Mouse (Mus musculus) embryonic facial prominence, embryonic 14.5 days (tissue): Measurements from ENCODE around the gene Nthl1. TPM values are rescaled to one million over a fixed set of nuclear protein-coding genes. Genes with fewer than 3 reads are reported as not detected.
A peak's percentile ranks its signal among the peaks of the same experiment; 100 is the strongest.

Experiments used
- ATAC-seq: fragments of 200-750 bp; cut with Nextera tagmentation; 2 replicates; pipeline ENCODE4 v1.8.0; 2017; ENCODE audit warnings: low read depth, moderate number of reproducible peaks, moderate TSS enrichment
- DNase-seq: peaks from one replicate; pipeline ENCODE4 v3.0.0-alpha.2; 2015; ENCODE audit warnings: low spot score
- H3K27ac ChIP-seq: fragments of 300-500 bp; sonication (generic); replicated peaks from 2 replicates; pipeline ENCODE4 v1.5.1; 2014; ENCODE audit warnings: low read depth, mild to moderate bottlenecking, low read length, moderate library complexity
- H3K27me3 ChIP-seq: fragments of 300-500 bp; sonication (generic); replicated peaks from 2 replicates; pipeline ENCODE4 v1.6.1; 2014; ENCODE audit warnings: low read length; ENCODE audit not compliant: control insufficient read depth, insufficient read depth
- H3K36me3 ChIP-seq: fragments of 300-500 bp; sonication (generic); 2 replicates; pipeline ENCODE4 v1.6.1; 2014; ENCODE audit warnings: low read length, mixed read lengths; ENCODE audit not compliant: control insufficient read depth, insufficient read depth
- H3K4me1 ChIP-seq: fragments of 300-500 bp; sonication (generic); 2 replicates; pipeline ENCODE4 v1.6.1; 2014; ENCODE audit warnings: antibody characterized with exemption, low read length; ENCODE audit not compliant: control insufficient read depth, insufficient read depth
- H3K4me2 ChIP-seq: fragments of 300-500 bp; sonication (generic); 2 replicates; pipeline ENCODE4 v1.6.1; 2014; ENCODE audit warnings: low read depth, mild to moderate bottlenecking, low read length, moderate library complexity, mixed read lengths
- H3K4me3 ChIP-seq: fragments of 300-500 bp; sonication (generic); 2 replicates; pipeline ENCODE4 v1.5.1; 2014; ENCODE audit warnings: low read depth, mild to moderate bottlenecking, low read length
- H3K9ac ChIP-seq: fragments of 300-500 bp; sonication (generic); 2 replicates; pipeline ENCODE4 v1.6.1; 2014; ENCODE audit warnings: low read depth, mild to moderate bottlenecking, low read length, moderate library complexity, mixed read lengths
- H3K9me3 ChIP-seq: fragments of 300-500 bp; sonication (generic); 2 replicates; pipeline ENCODE4 v1.6.1; 2016; ENCODE audit warnings: low read length; ENCODE audit not compliant: control insufficient read depth
- WGBS: fragments of 180-500 bp; shearing (Covaris S2); extraction: QIAGEN DNeasy Blood & Tissue Kit; methylation state at CpG from one replicate; pipeline ENCODE4 v1.1.7; 2014; 5-methylcytosine and 5-hydroxymethylcytosine counted together
- microRNA-seq: library from miRNA; unstranded; fragments of <30 nt; microRNA quantifications from one replicate; pipeline ENCODE4, GENCODE M21; 2016; ENCODE audit warnings: borderline number of aligned reads
- polyA plus RNA-seq: library from polyadenylated mRNA; unstranded; fragments of >200 nt; fragmentation: Nextera tagmentation; extraction: Ambion mirVana; gene quantifications from 2 replicates; pipeline ENCODE4 v1.2.1, GENCODE M21; 2014

Gene Nthl1
- polyA plus RNA-seq, 1 experiment from 2014 or later: 16.8 TPM

DNA sequence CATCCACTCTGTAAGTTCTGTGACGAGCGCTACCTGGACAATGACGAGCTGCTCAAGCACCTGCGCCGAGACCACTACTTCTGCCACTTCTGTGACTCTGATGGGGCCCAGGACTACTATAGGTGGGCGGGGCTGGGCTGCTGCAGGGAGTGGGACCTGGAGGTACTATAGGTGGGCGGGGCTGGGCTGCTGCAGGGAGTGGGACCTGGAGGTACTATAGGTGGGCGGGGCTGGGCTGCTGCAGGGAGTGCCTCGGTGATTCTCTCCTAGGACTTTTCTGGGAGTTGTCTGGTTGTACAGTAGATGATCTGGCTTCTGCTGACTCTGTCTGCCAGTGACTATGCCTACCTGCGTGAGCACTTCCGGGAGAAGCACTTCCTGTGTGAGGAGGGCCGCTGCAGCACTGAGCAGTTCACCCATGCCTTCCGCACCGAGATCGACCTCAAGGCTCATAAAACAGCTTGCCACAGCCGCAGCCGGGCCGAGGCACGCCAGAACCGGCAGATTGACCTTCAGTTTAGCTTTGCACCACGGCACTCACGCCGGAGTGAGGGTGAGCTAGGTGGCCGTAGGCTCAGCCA is 45.1 kb downstream of the Nthl1 start:
- 91% methylated on average over 24 of the region's 24 CpGs for WGBS
- ATAC-seq (no peak), DNase-seq (no peak)
- Histone ChIP-seq H3K27ac (no peak overlapping the region), H3K9ac (no peak overlapping the region), H3K9me3 (no peaks in the 10 kb centered on the region), H3K27me3 (no peaks in the 10 kb centered on the region), H3K4me3 (no peak overlapping the region), H3K4me1 (no peaks in the 10 kb centered on the region), H3K36me3 (peaks cover 62% of the 10 kb centered on the region), H3K4me2 (no peak overlapping the region)

DNA sequence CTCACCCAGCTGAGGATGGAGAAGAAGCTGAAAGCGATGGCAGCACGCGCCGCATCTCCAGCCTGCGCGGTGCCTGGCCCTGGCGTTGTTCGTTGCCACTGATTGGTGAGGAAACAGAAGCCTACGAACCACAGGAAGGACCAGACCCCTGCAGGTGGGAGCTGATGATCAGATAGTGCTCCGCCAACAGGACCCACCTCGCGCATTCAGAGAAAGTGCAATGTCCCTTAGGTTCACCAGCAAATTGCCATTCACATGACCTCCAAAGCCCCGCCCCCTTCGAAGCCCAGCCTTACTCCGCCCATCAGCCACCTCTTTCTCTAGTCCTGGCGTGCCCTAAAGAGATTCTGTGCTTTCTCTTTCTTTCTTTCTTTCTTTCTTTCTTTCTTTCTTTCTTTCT is 54.0 kb downstream of the Nthl1 start:
- Histone ChIP-seq H3K36me3 (peaks cover 13% of the 10 kb centered on the region), H3K27ac (no peak overlapping the region), H3K4me3 (0 out of 2 replicates have a peak overlapping the region, but pooled peaks have one; percentile 5), H3K27me3 (peaks cover 40% of the 10 kb centered on the region), H3K9ac (no peak overlapping the region; the same call in 1 of the 2 replicates), H3K4me1 (peaks cover 9% of the 10 kb centered on the region), H3K9me3 (no peaks in the 10 kb centered on the region), H3K4me2 (peak overlapping the region; percentile 15; the same call in 1 of the 2 replicates)
- ATAC-seq (no peak), DNase-seq (no peak)
- WGBS: 21% methylated on average over 15 of the region's 16 CpGs

- peaks cover 40% of the 10 kb centered on the region for H3K27me3 ChIP-seq
- no peaks in the 10 kb centered on the region for H3K9me3 ChIP-seq
- H3K4me3 ChIP-seq: peak overlapping the region; percentile 32
- peaks cover 9% of the 10 kb centered on the region for H3K4me1 ChIP-seq
- peak; percentile 45 for ATAC-seq
- no peak for DNase-seq
- H3K27ac ChIP-seq: no peak overlapping the region
- peak overlapping the region; percentile 34 for H3K9ac ChIP-seq
- WGBS: 2% methylated on average over 24 of the region's 25 CpGs
- H3K4me2 ChIP-seq: peak overlapping the region; percentile 54
- H3K36me3 ChIP-seq: peaks cover 9% of the 10 kb centered on the region
Observed at GRCm38 (mm10) chr17:24687146-24687595, 54.7 kb downstream of the Nthl1 start.

DNA sequence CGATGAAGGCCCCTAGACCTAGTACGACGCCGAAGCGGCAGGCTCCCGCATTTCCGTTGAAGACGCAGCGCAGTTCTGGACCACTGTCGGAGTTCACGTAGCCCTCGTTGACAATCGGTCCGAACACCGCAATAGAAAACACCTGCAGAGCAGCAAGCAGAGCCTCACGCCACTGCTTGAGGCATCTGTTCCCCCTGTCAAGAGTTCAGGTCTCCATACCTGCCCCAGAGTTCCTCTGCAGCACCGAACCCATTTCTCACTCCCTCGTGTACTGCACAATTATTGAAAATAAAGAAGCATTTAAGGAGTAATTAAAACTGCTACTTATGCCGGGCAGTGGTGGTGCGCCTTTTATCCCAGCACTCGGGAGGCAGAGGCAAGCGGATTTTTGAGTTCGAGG is 55.1 kb downstream of the Nthl1 start:
- peaks cover 40% of the 10 kb centered on the region for H3K27me3 ChIP-seq
- peak overlapping the region; percentile 54 for H3K4me2 ChIP-seq
- ATAC-seq (no peak), DNase-seq (no peak)
- H3K9ac ChIP-seq: peak overlapping the region; percentile 34
- H3K36me3 ChIP-seq: peaks cover 9% of the 10 kb centered on the region; the same call in 1 of the 2 replicates
- no peak overlapping the region for H3K27ac ChIP-seq
- 18% methylated on average over 23 of the region's 23 CpGs for WGBS
- peak overlapping the region; percentile 32 for H3K4me3 ChIP-seq
- H3K9me3 ChIP-seq: no peaks in the 10 kb centered on the region
- H3K4me1 ChIP-seq: peaks cover 9% of the 10 kb centered on the region

Small RNA genes within 50 kb of the gene (microRNA-seq; reads per million reads assigned to microRNA genes)
- not detected for gene Gm24589

Other genes starting within 250 kb of the Nthl1 start
- gene Rnps1, start 218.1 kb upstream of the Nthl1 start, polyA plus RNA-seq: 202 and 224 TPM in 2 replicates
- 57.6 and 58.7 TPM in 2 replicates for gene Eci1, start 206.0 kb upstream of the Nthl1 start, polyA plus RNA-seq
- gene Dnase1l2, start 189.6 kb upstream of the Nthl1 start, polyA plus RNA-seq: 3.3 and 4.9 TPM in 2 replicates
- gene E4f1, start 162.4 kb upstream of the Nthl1 start, polyA plus RNA-seq: 13.3 and 18.6 TPM in 2 replicates
- gene Pgp, start 162.3 kb upstream of the Nthl1 start, polyA plus RNA-seq: 57.7 and 58.5 TPM in 2 replicates
- gene Bricd5, start 158.8 kb upstream of the Nthl1 start, polyA plus RNA-seq: 1.5 and 2.0 TPM in 2 replicates
- gene Mlst8, start 153.6 kb upstream of the Nthl1 start, polyA plus RNA-seq: 21.7 and 23.7 TPM in 2 replicates
- gene Caskin1, start 144.1 kb upstream of the Nthl1 start, polyA plus RNA-seq: 2.9 and 3.7 TPM in 2 replicates
- 78.9 and 86.3 TPM in 2 replicates for gene Traf7, start 104.7 kb upstream of the Nthl1 start, polyA plus RNA-seq
- 2.8 and 2.9 TPM in 2 replicates for gene Rab26, start 98.5 kb upstream of the Nthl1 start, polyA plus RNA-seq
- 37.9 and 40.1 TPM in 2 replicates for gene Pkd1, start 82.8 kb upstream of the Nthl1 start, polyA plus RNA-seq
- gene Tsc2, start 50 bp upstream of the Nthl1 start, polyA plus RNA-seq: 60.8 and 71.2 TPM in 2 replicates
- 56.7 and 57.7 TPM in 2 replicates for gene Slc9a3r2, start 17.6 kb downstream of the Nthl1 start, polyA plus RNA-seq
- 0.82 and 1.4 TPM in 2 replicates for gene Npw, start 25.8 kb downstream of the Nthl1 start, polyA plus RNA-seq
- 23.7 and 25.2 TPM in 2 replicates for gene Zfp598, start 37.0 kb downstream of the Nthl1 start, polyA plus RNA-seq
- gene Syngr3, start 57.3 kb downstream of the Nthl1 start, polyA plus RNA-seq: 7.7 and 8.2 TPM in 2 replicates
- gene Gfer, start 63.5 kb downstream of the Nthl1 start, polyA plus RNA-seq: 40.8 and 41.9 TPM in 2 replicates
- gene Noxo1, start 63.6 kb downstream of the Nthl1 start, polyA plus RNA-seq: 3.7 and 5.3 TPM in 2 replicates
- gene Tbl3, start 75.0 kb downstream of the Nthl1 start, polyA plus RNA-seq: 50.1 and 67.2 TPM in 2 replicates
- 0.17 TPM in 1 of 2 replicates, not detected in the other for gene Rnf151, start 85.4 kb downstream of the Nthl1 start, polyA plus RNA-seq
- gene Rps2, start 85.4 kb downstream of the Nthl1 start, polyA plus RNA-seq: 1,571 and 1,579 TPM in 2 replicates
- 233 and 267 TPM in 2 replicates for gene Ndufb10, start 91.8 kb downstream of the Nthl1 start, polyA plus RNA-seq
- gene Rpl3l, start 95.1 kb downstream of the Nthl1 start, polyA plus RNA-seq: 0.39 TPM in 1 of 2 replicates, not detected in the other
- gene Msrb1, start 104.0 kb downstream of the Nthl1 start, polyA plus RNA-seq: 28.7 and 30.3 TPM in 2 replicates
- 10.1 and 11.7 TPM in 2 replicates for gene Hs3st6, start 120.3 kb downstream of the Nthl1 start, polyA plus RNA-seq
- not detected in 2 replicates for gene Meiob, start 171.6 kb downstream of the Nthl1 start, polyA plus RNA-seq
- 40.6 and 43.3 TPM in 2 replicates for gene Hagh, start 207.5 kb downstream of the Nthl1 start, polyA plus RNA-seq
- gene Fahd1, start 217.7 kb downstream of the Nthl1 start, polyA plus RNA-seq: 16.2 and 20.0 TPM in 2 replicates
- gene Igfals, start 233.3 kb downstream of the Nthl1 start, polyA plus RNA-seq: 0.22 and 0.51 TPM in 2 replicates